Mouse (Mus musculus) regulatory T cell (primary cell): Measurements from ENCODE around the gene Vmn1r19.
"Not testable (repeated sequence)": the region's sequence is repeated elsewhere in the genome, so short reads cannot be mapped to it uniquely, and the experiment has no call there.

ENCODE experiments used
- in situ Hi-C: fragments of 300-600 bp; cut with MboI, MseI; formaldehyde crosslinking; loops from one replicate; pipeline ENCODE4 v1.15.1; 2025; ENCODE audit warnings: high pct_unique_total_duplicates

Vmn1r19 gene

GRCm38 (mm10) chr6:57403480-57403879 lies at the start of gene Vmn1r19:
Gene Vmn1r19, plus strand, starts transcription at chr6:57403780.
- in situ Hi-C loops: not testable (repeated sequence)

GRCm38 (mm10) chr6:57356864-57357263 lies 46.7 kb upstream of the Vmn1r19 start:
- in situ Hi-C loops: loop anchor here (10.0 kb wide), 1 partner anchor 1412 kb away; no protein-coding TSS in a partner anchor

- in situ Hi-C loops: no loop called here
Measured at GRCm38 (mm10) chr6:57363627-57364026, 40.0 kb upstream of the Vmn1r19 start, which contains the start of gene Vmn1r17. Gene Vmn1r17, minus strand, starts transcription at chr6:57363727.

GRCm38 (mm10) chr6:57365866-57366265 lies 37.7 kb upstream of the Vmn1r19 start:
- in situ Hi-C loops: not testable (repeated sequence)

- in situ Hi-C loops: no loop called here
Measured at GRCm38 (mm10) chr6:57367496-57367895, 36.1 kb upstream of the Vmn1r19 start.

- in situ Hi-C loops: no loop called here
Measured at GRCm38 (mm10) chr6:57395683-57396082, 7.9 kb upstream of the Vmn1r19 start, which contains the start of gene Vmn1r18. Gene Vmn1r18, minus strand, starts transcription at chr6:57395783.

GRCm38 (mm10) chr6:57428630-57429029 lies 25.1 kb downstream of the Vmn1r19 start, which contains the start of gene Vmn1r20:
Gene Vmn1r20, plus strand, starts transcription at chr6:57428930.
- in situ Hi-C loops: loop anchor here (5.0 to 10.0 kb wide), 2 partner anchors 134 to 576 kb away; no protein-coding TSS in a partner anchor

- in situ Hi-C loops: loop anchor here (5.0 kb wide), 1 partner anchor 786 kb away; the partner anchor contains the start of gene Vmn1r27
Measured at GRCm38 (mm10) chr6:57431196-57431595, 27.6 kb downstream of the Vmn1r19 start.
